Mouse (Mus musculus) neutrophil, adult 83 days (primary cell): ENCODE results near the gene Brf1. TPM values are rescaled to one million over a fixed set of nuclear protein-coding genes. Genes with fewer than 3 reads are reported as not detected.

ENCODE experiments used
- total RNA-seq, 2 experiments: library from RNA; stranded (reverse); gene quantifications; one replicate each; pipeline ENCODE4 v1.2.4; 2023

Gene Brf1
- total RNA-seq = 10 to 100 TPM; 62.7 to 67.4 TPM

GRCm38 (mm10) chr12:113000294-113001132, at the start of gene Brf1:
Brf1 (minus strand) TSS chr12:113000704.

DNA sequence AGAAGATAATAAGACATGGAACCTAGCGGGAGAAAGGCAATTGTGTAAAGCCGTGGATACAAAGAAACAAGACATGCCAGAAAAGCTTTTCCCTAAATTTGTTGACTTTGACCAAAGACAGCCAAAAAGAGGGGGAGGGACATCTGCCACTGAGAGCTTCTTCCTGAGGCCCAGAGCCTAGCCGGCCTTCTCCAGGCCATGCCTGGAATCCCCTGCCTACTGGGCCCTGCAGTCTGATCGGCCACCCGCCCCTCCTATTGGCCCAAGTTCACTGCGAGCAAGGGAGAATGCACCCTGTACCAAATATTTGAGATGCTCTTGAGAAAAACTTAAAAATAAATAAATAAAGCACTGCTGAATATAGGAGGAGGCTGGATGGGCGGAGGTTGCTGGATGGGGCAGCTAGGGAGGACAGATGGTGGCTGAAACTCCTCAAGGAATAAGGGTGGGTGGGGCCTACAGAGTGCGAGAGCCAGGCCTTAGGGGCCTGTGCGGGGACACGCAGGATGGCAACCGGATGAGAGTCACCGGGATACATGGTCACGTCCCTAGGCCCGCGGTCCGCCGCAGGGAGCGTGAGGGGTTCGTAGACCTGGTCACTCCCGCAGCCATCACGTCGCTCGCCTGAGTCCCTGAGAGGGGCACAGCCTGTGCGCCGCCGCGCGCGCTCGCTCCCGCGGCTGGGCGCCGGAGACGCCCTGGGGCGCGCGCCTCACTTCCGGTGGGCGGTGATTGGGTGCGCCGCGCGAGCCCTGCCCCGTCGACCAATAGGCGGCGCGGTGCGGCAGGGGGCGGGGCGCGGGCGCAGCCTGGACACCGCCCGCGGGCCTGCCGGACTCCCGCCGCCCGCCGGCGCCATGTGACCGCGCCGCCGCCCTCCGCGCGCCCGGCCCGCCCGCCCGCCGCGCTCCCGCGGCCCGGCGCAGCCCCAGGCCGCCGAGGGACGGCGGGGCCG, 13.4 kb upstream of the Brf1 start, which contains the start of gene Pacs2:
Gene Pacs2, plus strand, starts transcription at position 905 of the 955 bp plus-strand sequence.

DNA sequence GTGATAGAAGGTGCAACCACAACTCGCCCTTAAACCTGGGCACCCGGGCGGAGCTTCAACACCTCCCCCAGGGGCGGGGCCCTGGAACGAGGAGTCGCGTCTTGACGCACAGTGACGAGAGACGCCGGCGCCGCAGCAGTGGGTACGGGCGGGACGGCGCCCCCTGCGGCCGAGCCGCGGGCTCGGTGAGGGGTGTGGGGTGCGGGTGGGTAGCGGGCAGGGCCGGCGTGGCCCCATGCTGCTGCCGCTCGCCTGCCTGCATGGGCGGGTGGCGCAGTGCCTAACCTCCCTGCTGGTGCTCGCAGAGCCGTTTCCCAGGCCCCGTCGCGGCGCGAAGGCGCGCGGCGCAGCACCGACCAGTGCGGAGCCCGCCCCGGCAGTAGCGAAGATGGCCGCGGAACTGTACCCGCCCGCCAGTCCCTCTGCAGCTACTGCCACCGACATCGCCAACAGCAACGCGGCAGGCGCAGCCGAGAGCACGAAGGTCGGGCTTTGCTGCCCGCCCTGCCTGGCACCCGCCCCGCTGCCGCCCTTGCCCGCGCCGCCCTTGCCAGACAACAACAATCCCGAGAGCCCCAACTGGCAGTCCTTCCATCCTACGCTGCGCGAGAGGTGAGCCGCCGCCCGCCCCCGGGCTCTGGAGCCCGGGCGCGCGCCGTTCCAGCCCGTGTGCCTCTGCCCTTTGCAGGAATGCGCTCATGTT, 24.0 kb downstream of the Brf1 start, which contains the start of gene Btbd6:
Gene Btbd6, plus strand, starts transcription at position 112 of the 703 bp plus-strand sequence.

GRCm38 (mm10) chr12:112941776-112942713, 58.5 kb downstream of the Brf1 start, which contains the start of gene Nudt14:
Nudt14 (minus strand) TSS chr12:112942124.

DNA sequence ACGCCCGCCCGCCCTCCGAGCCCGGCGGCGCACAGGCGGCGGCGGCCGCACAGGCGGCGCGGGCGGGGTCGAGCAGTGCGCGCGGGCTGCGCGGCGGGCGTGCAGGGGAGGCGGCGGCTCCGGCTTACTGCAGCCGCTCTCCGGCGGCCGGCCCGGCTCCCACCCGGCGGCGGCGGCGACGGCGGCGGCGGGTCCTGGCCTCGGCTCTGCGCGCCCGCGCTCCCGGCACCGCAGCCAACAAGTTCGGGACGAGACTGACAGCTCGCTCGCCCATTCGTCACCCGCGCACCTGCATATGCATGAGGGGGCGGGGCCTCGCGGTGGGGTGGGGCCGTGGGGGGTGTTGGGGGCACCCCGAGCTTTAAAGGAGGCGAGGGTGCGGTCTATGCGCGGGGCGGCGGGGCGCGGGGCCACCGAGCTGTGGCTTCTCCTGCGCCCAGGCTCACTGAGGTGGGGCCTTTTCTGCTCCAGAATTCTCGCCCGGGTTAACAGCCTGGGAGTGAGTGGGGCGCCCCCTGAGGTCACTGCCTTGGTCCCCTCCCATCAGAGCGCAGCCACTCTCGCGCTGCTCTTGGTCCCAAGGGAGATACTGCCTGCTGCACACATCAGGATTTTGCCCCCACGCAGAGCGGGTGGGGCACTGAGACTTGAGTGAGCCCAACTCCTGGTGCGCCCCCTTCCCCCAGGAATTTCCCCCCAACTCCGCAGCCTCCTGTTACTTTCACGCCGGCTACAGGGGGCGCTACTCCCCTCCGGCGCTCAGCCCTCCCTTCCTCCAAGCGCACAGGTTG, 70.7 kb downstream of the Brf1 start, which contains the start of gene Jag2:
Gene Jag2, minus strand, starts transcription at position 215 of the 791 bp plus-strand sequence.

Other genes starting within 250 kb of the Brf1 start
- gene Pld4, start 240.0 kb downstream of the Brf1 start, total RNA-seq = 100 to 1,000 TPM; 273 to 300 TPM
- under 1 TPM; 0.37 to 0.79 TPM for gene Ahnak2, start 198.0 kb downstream of the Brf1 start, total RNA-seq
- gene Clba1, start 191.8 kb downstream of the Brf1 start, total RNA-seq = 1 to 10 TPM in 1 of 2 experiments, under 1 TPM in 1; 0.68 to 1.1 TPM
- gene Cdca4, start 171.3 kb downstream of the Brf1 start, total RNA-seq = 10 to 100 TPM; 35.1 to 38.5 TPM
- gene Gpr132, start 132.5 kb downstream of the Brf1 start, total RNA-seq = 10 to 100 TPM; 21.7 to 22.3 TPM
- under 1 TPM; 0.26 to 0.90 TPM for gene Jag2, start 70.9 kb downstream of the Brf1 start, total RNA-seq
- 1 to 10 TPM; 6.9 to 8.8 TPM for gene Nudt14, start 58.6 kb downstream of the Brf1 start, total RNA-seq
- 1 to 10 TPM; 3.4 to 5.5 TPM for gene Btbd6, start 24.2 kb downstream of the Brf1 start, total RNA-seq
- 10 to 100 TPM; 60.4 to 61.1 TPM for gene Pacs2, start 13.8 kb upstream of the Brf1 start, total RNA-seq
- under 1 TPM; 0.37 to 0.49 TPM for gene Tex22, start 73.8 kb upstream of the Brf1 start, total RNA-seq
- 10 to 100 TPM; 27.7 to 27.9 TPM for gene Mta1, start 97.6 kb upstream of the Brf1 start, total RNA-seq
- gene Crip2, start 139.5 kb upstream of the Brf1 start, total RNA-seq = 1 to 10 TPM; 4.0 to 6.7 TPM
- gene Crip1, start 145.6 kb upstream of the Brf1 start, total RNA-seq = 100 to 1,000 TPM; 588 to 649 TPM
- 10 to 100 TPM; 11.5 to 15.8 TPM for gene Tedc1, start 155.7 kb upstream of the Brf1 start, total RNA-seq
- gene Tmem121, start 185.2 kb upstream of the Brf1 start, total RNA-seq = not detected